Mouse (Mus musculus): Measurements from ENCODE around the gene Minpp1. TPM values are rescaled to one million over a fixed set of nuclear protein-coding genes. Genes with fewer than 3 reads are reported as not detected.

The Minpp1 gene
- polyA plus RNA-seq (2017; shearing (Covaris generic)): 9.2 TPM

DNA sequence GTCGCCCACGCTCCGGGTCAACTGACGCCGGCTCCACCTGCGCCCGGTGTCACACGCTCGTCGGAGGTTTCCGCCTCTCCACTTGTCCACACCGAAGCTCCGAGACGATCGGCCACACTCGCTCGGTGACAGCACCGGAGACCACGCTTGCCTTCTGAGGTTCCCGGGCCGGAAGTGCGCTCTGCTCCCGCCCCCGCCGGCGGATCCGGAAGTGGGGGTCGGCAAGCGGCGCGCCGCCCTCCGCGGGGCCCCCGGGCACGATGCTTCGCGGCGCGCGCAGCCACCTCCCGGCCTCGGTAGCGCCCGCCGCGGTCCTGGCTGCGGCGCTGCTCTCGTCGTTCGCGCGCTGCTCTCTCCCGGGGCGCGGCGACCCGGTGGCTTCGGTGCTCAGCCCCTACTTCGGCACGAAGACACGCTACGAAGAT lies at the start of gene Minpp1:
TSS of gene Minpp1 (plus strand) at position 89 of the 425 bp plus-strand sequence.

DNA sequence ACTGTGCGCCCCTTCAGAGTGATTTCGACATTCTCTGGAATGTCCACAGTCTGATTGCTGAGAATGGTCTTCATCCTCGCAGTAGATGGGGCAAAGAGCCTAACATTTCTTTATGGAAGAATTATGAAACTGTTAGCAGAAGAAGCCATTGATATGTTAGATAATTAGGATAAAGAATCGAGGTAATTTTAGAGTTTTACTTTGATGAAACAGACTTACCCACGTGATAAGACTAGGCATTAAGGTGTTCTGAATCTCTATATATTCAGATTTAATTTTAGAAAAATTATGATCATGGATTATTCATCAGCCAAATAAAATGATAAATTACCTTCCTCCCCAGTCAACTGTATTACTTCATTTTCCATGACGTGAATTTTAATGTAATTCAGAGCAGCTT lies 19.1 kb upstream of the Minpp1 start, which contains the start of gene Rpl9-ps6:
TSS of gene Rpl9-ps6 (minus strand) at position 101 of the 400 bp plus-strand sequence.

Other genes with a start within 250 kb of the Minpp1 start
- gene Sgms1, start 96.1 kb upstream of the Minpp1 start, polyA plus RNA-seq (2017; shearing (Covaris generic)): 39.4 TPM
- gene Rpl9-ps6, start 19.2 kb upstream of the Minpp1 start, polyA plus RNA-seq (2017; shearing (Covaris generic)): 323 TPM
- 0.12 TPM for gene Papss2, start 110.0 kb downstream of the Minpp1 start, polyA plus RNA-seq (2017; shearing (Covaris generic))

Data from activated CD4-positive, CD25-positive, alpha-beta regulatory T cell, adult 9 weeks (primary cell).